Mouse (Mus musculus) embryonic facial prominence, embryonic 11.5 days (tissue): ENCODE results near the gene Mindy1. TPM values are rescaled to one million over a fixed set of nuclear protein-coding genes. Genes with fewer than 3 reads are reported as not detected.

Experiments
- ATAC-seq: fragments of 200-750 bp; cut with Nextera tagmentation; replicated peaks from 2 replicates; pipeline ENCODE4 v1.8.0; 2017; ENCODE audit warnings: low read depth; ENCODE audit not compliant: insufficient number of reproducible peaks, low FRiP score, low TSS enrichment
- DNase-seq: peaks from one replicate; pipeline ENCODE4 v3.0.0-alpha.2; 2015; ENCODE audit warnings: low spot score
- H3K27ac ChIP-seq: fragments of 300-500 bp; sonication (generic); replicated peaks from 2 replicates; pipeline ENCODE4 v1.5.1; 2014; ENCODE audit warnings: mild to moderate bottlenecking, low read depth, low read length, control low read depth
- H3K27me3 ChIP-seq: fragments of 300-500 bp; sonication (generic); 2 replicates; pipeline ENCODE4 v1.6.1; 2014; ENCODE audit warnings: mild to moderate bottlenecking, low read length, moderate library complexity, mixed read lengths; ENCODE audit not compliant: control insufficient read depth, insufficient read depth
- H3K36me3 ChIP-seq: fragments of 300-500 bp; sonication (generic); replicated peaks from 2 replicates; pipeline ENCODE4 v1.6.1; 2014; ENCODE audit warnings: low read depth, mild to moderate bottlenecking, low read length, moderate library complexity, mixed read lengths; ENCODE audit not compliant: control insufficient read depth, insufficient read depth
- H3K4me1 ChIP-seq: fragments of 300-500 bp; sonication (generic); 2 replicates; pipeline ENCODE4 v1.6.1; 2014; ENCODE audit warnings: low read length, mixed read lengths; ENCODE audit not compliant: control insufficient read depth, insufficient read depth
- H3K4me2 ChIP-seq: fragments of 300-500 bp; sonication (generic); 2 replicates; pipeline ENCODE4 v1.6.1; 2014; ENCODE audit warnings: low read depth, mild to moderate bottlenecking, control low read depth, low read length, moderate library complexity
- H3K4me3 ChIP-seq: fragments of 300-500 bp; sonication (generic); 2 replicates; pipeline ENCODE4 v1.5.1; 2014; ENCODE audit warnings: low read depth, low read length, control low read depth
- H3K9ac ChIP-seq: fragments of 300-500 bp; sonication (generic); replicated peaks from 2 replicates; pipeline ENCODE4 v1.6.1; 2014; ENCODE audit warnings: mild to moderate bottlenecking, control low read depth, low read length
- H3K9me3 ChIP-seq: fragments of 300-500 bp; sonication (generic); replicated peaks from 2 replicates; pipeline ENCODE4 v1.6.1; 2016; ENCODE audit warnings: mild to moderate bottlenecking, low read length, inconsistent platforms, mixed read lengths; ENCODE audit not compliant: control insufficient read depth
- WGBS: fragments of 180-500 bp; shearing (Covaris S2); extraction: QIAGEN DNeasy Blood & Tissue Kit; methylation state at CpG from one replicate; pipeline ENCODE4 v1.1.7; 2014; 5-methylcytosine and 5-hydroxymethylcytosine counted together
- polyA plus RNA-seq: library from polyadenylated mRNA; unstranded; fragments of >200 nt; fragmentation: Nextera tagmentation; extraction: Ambion mirVana; gene quantifications from 2 replicates; pipeline ENCODE4 v1.2.1, GENCODE M21; 2014

Mindy1 gene
- polyA plus RNA-seq, 1 experiment from 2014 or later, result 45.7 TPM

- WGBS, result 86% methylated on average over 5 of the region's 5 CpGs
- Histone ChIP-seq H3K9ac (no peak overlapping the region), H3K9me3 (no peaks in the 10 kb centered on the region), H3K27me3 (no peaks in the 10 kb centered on the region), H3K4me2 (no peak overlapping the region), H3K36me3 (peaks cover 12% of the 10 kb centered on the region), H3K27ac (no peak overlapping the region), H3K4me3 (no peak overlapping the region), H3K4me1 (no peaks in the 10 kb centered on the region)
- ATAC-seq (no peak), DNase-seq (no peak)
Observed at GRCm38 (mm10) chr3:95256931-95257330, 24.2 kb upstream of the Mindy1 start.

- DNase-seq (no peak), ATAC-seq (no peak)
- WGBS, result 86% methylated on average over 4 of the region's 4 CpGs
- H3K27ac ChIP-seq, result no peak overlapping the region
- H3K9ac ChIP-seq, result no peak overlapping the region
- no peaks in the 10 kb centered on the region for H3K27me3 ChIP-seq
- H3K4me1 ChIP-seq, result no peaks in the 10 kb centered on the region
- no peak overlapping the region for H3K4me3 ChIP-seq
- no peaks in the 10 kb centered on the region for H3K9me3 ChIP-seq
- H3K36me3 ChIP-seq, result peaks cover 13% of the 10 kb centered on the region
- no peak overlapping the region for H3K4me2 ChIP-seq
Observed at GRCm38 (mm10) chr3:95261975-95262374, 19.2 kb upstream of the Mindy1 start.

GRCm38 (mm10) chr3:95263089-95263739 is 17.9 kb upstream of the Mindy1 start:
- Histone ChIP-seq H3K9me3 (no peaks in the 10 kb centered on the region), H3K36me3 (peaks cover 12% of the 10 kb centered on the region), H3K4me1 (no peaks in the 10 kb centered on the region), H3K27ac (no peak overlapping the region), H3K4me3 (no peak overlapping the region), H3K27me3 (no peaks in the 10 kb centered on the region), H3K9ac (no peak overlapping the region), H3K4me2 (no peak overlapping the region)
- 39% methylated on average over 11 of the region's 11 CpGs for WGBS
- DNase-seq, result peak; percentile 66
- ATAC-seq, result 0 out of 2 replicates have a peak, but pooled peaks have one; percentile 67

DNA sequence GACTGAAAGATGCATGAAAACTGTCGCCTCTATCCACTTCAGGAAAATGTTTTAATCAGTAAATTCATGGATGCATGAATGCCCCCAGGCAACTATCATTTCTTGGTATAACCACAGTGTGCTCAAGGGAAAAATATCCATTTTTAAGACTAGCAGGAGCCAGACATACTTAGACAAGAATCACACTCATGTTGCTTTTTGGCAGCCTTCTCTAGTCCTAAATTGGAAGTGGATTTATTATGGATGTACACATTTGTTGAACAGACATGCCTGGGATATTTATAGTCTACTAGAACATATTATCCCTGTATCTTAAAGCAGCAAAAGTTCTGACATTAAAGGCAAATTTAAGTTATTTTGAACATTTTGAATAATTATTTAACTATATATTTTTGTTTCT is 16.4 kb upstream of the Mindy1 start:
- H3K36me3 ChIP-seq, result peaks cover 8% of the 10 kb centered on the region

DNA sequence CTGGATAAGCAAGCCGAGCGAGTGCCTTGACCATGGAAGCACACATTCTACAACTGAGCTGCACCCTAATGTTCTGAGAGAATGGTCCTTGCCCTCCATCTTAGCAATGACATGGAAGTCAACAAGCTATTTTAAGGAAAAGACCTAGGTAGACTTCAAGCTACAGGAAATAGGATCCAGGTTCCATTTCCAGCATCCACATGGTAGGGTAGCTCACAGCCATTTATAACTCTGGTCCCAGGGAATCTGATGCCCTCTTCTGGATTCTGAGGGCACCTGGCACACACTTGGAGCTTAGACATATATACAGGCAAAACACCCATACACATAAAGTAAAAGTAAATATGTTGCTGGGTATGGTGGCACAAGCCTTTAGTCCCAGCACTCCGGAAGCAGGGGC is 15.1 kb upstream of the Mindy1 start:
- Histone ChIP-seq H3K4me2 (no peak overlapping the region), H3K27me3 (no peaks in the 10 kb centered on the region), H3K4me1 (no peaks in the 10 kb centered on the region), H3K4me3 (no peak overlapping the region), H3K9ac (no peak overlapping the region), H3K36me3 (peaks cover 8% of the 10 kb centered on the region), H3K27ac (no peak overlapping the region), H3K9me3 (no peaks in the 10 kb centered on the region)
- ATAC-seq (no peak), DNase-seq (no peak)
- 90% methylated on average over 3 of the region's 3 CpGs for WGBS

More for the DNA sequence above, 16.4 kb upstream of the Mindy1 start:
- Histone ChIP-seq H3K4me3 (no peak overlapping the region), H3K9me3 (no peaks in the 10 kb centered on the region), H3K27ac (no peak overlapping the region), H3K4me1 (no peaks in the 10 kb centered on the region), H3K9ac (no peak overlapping the region), H3K27me3 (no peaks in the 10 kb centered on the region), H3K4me2 (no peak overlapping the region)
- WGBS, result 84% methylated on average over 1 of the region's 1 CpGs
- no peak for DNase-seq
- ATAC-seq, result no peak

- H3K9ac ChIP-seq, result no peak overlapping the region
- ATAC-seq (no peak), DNase-seq (no peak)
- H3K27me3 ChIP-seq, result no peaks in the 10 kb centered on the region
- no peak overlapping the region for H3K4me3 ChIP-seq
- H3K9me3 ChIP-seq, result no peaks in the 10 kb centered on the region
- no peaks in the 10 kb centered on the region for H3K4me1 ChIP-seq
- H3K27ac ChIP-seq, result no peak overlapping the region
- no peak overlapping the region for H3K4me2 ChIP-seq
- H3K36me3 ChIP-seq, result peaks cover 8% of the 10 kb centered on the region
Observed at GRCm38 (mm10) chr3:95267855-95268254, 13.3 kb upstream of the Mindy1 start.

GRCm38 (mm10) chr3:95269789-95270188 is 11.4 kb upstream of the Mindy1 start:
- H3K4me1 ChIP-seq, result no peaks in the 10 kb centered on the region
- H3K36me3 ChIP-seq, result peaks cover 5% of the 10 kb centered on the region
- H3K9me3 ChIP-seq, result no peaks in the 10 kb centered on the region
- no peak overlapping the region for H3K4me2 ChIP-seq
- no peak overlapping the region for H3K27ac ChIP-seq
- H3K27me3 ChIP-seq, result no peaks in the 10 kb centered on the region
- no peak overlapping the region for H3K4me3 ChIP-seq
- DNase-seq, result no peak
- ATAC-seq, result no peak
- no peak overlapping the region for H3K9ac ChIP-seq
- WGBS, result 78% methylated on average over 5 of the region's 5 CpGs

GRCm38 (mm10) chr3:95270766-95271364 is 10.3 kb upstream of the Mindy1 start:
- ATAC-seq, result no peak
- peaks cover 5% of the 10 kb centered on the region for H3K36me3 ChIP-seq
- DNase-seq, result no peak

More at GRCm38 (mm10) chr3:95270766-95271364, 10.3 kb upstream of the Mindy1 start:
- H3K4me1 ChIP-seq, result no peaks in the 10 kb centered on the region
- no peak overlapping the region for H3K27ac ChIP-seq
- WGBS, result 84% methylated on average over 12 of the region's 12 CpGs
- no peak overlapping the region for H3K4me3 ChIP-seq
- no peaks in the 10 kb centered on the region for H3K27me3 ChIP-seq
- no peak overlapping the region for H3K9ac ChIP-seq
- H3K9me3 ChIP-seq, result no peaks in the 10 kb centered on the region
- no peak overlapping the region for H3K4me2 ChIP-seq
